Mouse (Mus musculus) testis, postnatal 10 days (tissue): ENCODE results near the gene Atp6v1a.

Source experiments
- DNase-seq: peaks from one replicate; pipeline ENCODE4 v3.0.0; 2021; ENCODE audit warnings: low spot score

The Atp6v1a gene

DNA sequence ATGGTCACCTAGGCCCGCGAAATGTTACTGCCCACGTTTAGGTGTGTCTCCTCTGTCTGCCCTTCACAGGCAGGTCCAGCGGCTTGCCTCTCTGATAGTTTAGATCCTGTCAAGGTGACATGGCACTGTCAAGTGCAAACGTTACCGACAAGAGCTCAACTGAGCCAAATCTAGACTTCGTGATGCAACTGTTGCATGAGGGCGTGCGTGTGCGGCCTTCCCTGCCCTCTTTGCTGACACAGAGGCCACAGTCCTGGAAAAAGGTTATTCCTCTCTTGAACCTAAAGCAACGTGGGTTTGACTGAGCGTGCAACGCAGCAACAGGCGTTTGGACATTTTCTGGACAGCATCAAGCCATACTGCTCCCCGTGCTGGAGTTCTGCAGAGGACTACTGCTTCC, 78.2 kb downstream of the Atp6v1a start:
- peak; percentile 28 for DNase-seq

GRCm38 (mm10) chr16:44060604-44061286, 78.8 kb downstream of the Atp6v1a start:
- peak; percentile 36 for DNase-seq

- DNase-seq: peak; percentile 82
These were observed 80.8 kb downstream of the Atp6v1a start for GRCm38 (mm10) chr16:44058745-44059144.

GRCm38 (mm10) chr16:44055766-44056165, 83.7 kb downstream of the Atp6v1a start:
- peak; percentile 38 for DNase-seq

DNA sequence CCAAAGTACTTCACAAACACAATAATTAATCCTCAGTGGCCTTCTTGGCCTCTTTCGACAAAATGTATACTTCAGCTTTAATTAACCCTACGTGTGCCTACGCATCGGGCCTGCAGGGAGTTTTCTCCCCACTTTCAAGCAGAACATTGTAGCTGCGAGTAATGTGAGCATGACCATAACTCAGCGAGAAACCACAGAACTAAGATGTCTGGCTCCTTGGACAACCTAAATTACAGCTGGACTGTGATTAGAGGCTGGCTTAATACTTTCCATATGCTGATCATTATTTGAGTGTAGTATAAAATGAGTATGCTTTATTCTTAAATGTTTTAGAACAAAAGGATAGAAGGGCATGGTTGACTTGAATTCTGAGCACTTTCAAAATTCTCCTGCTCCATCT, 86.2 kb downstream of the Atp6v1a start:
- peak; percentile 11 for DNase-seq

DNA sequence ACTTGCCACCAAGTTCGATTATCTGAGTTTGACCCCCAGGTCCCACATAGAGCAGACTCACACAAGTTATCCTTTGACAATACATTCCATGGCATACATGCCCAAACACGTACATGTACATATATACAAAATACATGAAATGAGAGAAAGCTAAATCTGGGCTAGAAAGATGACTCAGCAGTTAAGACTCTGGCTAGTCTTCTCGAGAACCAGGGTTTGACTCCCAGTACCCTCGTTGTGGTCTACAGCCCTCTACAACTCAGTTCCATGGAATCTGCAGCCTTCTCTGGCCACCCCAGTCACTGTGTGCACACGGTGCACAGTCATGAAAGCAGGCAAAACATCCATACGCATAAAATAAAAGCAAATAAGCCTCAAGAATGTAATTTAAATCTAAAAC, 87.1 kb downstream of the Atp6v1a start:
- DNase-seq: peak; percentile 5

- DNase-seq: peak; percentile 7
These were observed 89.4 kb downstream of the Atp6v1a start for GRCm38 (mm10) chr16:44050139-44050538.

GRCm38 (mm10) chr16:44039112-44039511, 100.4 kb downstream of the Atp6v1a start:
- DNase-seq: peak; percentile 52
